Mouse (Mus musculus) pancreas, adult 10 weeks (tissue): ENCODE measurements around the gene Gm20683. TPM values are rescaled to one million over a fixed set of nuclear protein-coding genes. Genes with fewer than 3 reads are reported as not detected.

Source experiments
- polyA plus RNA-seq: library from polyadenylated mRNA; stranded (reverse); fragments of 350-450 nt; fragmentation: Illumina TruSeq; extraction: RNeasy Lipid Tissue Mini Kit (QIAGEN cat#74804); gene quantifications from one replicate; pipeline ENCODE4 v1.2.3, GENCODE M21; 2015; ENCODE audit warnings: low read depth, low replicate concordance; ENCODE audit not compliant: insufficient read depth

Gm20683 gene
- polyA plus RNA-seq = 4.0 TPM

GRCm38 (mm10) chr17:25841117-25841880 lies at the start of gene Gm20683:
TSS of gene Gm20683 (minus strand) at chr17:25841763.

GRCm38 (mm10) chr17:25880196-25880910 lies 38.8 kb upstream of the Gm20683 start, which contains the start of gene Wfikkn1:
TSS of gene Wfikkn1 (minus strand) at chr17:25880858.

GRCm38 (mm10) chr17:25874721-25875170 lies 33.2 kb upstream of the Gm20683 start, which contains the start of gene Mettl26:
TSS of gene Mettl26 (plus strand) at chr17:25875074.

GRCm38 (mm10) chr17:25868601-25869191 lies 27.1 kb upstream of the Gm20683 start, which contains the start of gene Mcrip2:
TSS of gene Mcrip2 (minus strand) at chr17:25868764.

GRCm38 (mm10) chr17:25860832-25861703 lies 19.5 kb upstream of the Gm20683 start, which contains the start of gene Wdr90:
TSS of gene Wdr90 (minus strand) at chr17:25861501.

GRCm38 (mm10) chr17:25844396-25844901 lies 2.9 kb upstream of the Gm20683 start, which contains the start of gene Rhot2:
TSS of gene Rhot2 (minus strand) at chr17:25844851.

GRCm38 (mm10) chr17:25837076-25837410 lies 4.5 kb downstream of the Gm20683 start, which contains the start of gene Rhbdl1:
TSS of gene Rhbdl1 (minus strand) at chr17:25837295.

GRCm38 (mm10) chr17:25833291-25833663 lies 8.3 kb downstream of the Gm20683 start, which contains the start of gene Stub1:
TSS of gene Stub1 (minus strand) at chr17:25833404.

GRCm38 (mm10) chr17:25828712-25829557 lies 12.6 kb downstream of the Gm20683 start, which contains the start of gene Jmjd8:
TSS of gene Jmjd8 (plus strand) at chr17:25828867.

GRCm38 (mm10) chr17:25823452-25823851 lies 18.1 kb downstream of the Gm20683 start, which contains the start of gene Wdr24:
TSS of gene Wdr24 (plus strand) at chr17:25823627.

GRCm38 (mm10) chr17:25808789-25809605 lies 32.6 kb downstream of the Gm20683 start, which contains the start of gene Fbxl16:
TSS of gene Fbxl16 (plus strand) at chr17:25809085.

GRCm38 (mm10) chr17:25796951-25797369 lies 44.6 kb downstream of the Gm20683 start, which contains the start of gene Metrn:
TSS of gene Metrn (minus strand) at chr17:25797136.

GRCm38 (mm10) chr17:25795609-25796092 lies 45.9 kb downstream of the Gm20683 start, which contains the start of gene AC134908.4:
TSS of gene AC134908.4 (minus strand) at chr17:25795659.

GRCm38 (mm10) chr17:25792615-25793014 lies 48.9 kb downstream of the Gm20683 start, which contains the start of gene Fam173a:
TSS of gene Fam173a (minus strand) at chr17:25792901.

GRCm38 (mm10) chr17:25786280-25786679 lies 55.3 kb downstream of the Gm20683 start, which contains the start of gene Ccdc78:
TSS of gene Ccdc78 (plus strand) at chr17:25786580.

GRCm38 (mm10) chr17:25785281-25785745 lies 56.2 kb downstream of the Gm20683 start, which contains the start of gene Haghl:
TSS of gene Haghl (minus strand) at chr17:25785673.

